In the genomic region with DNA sequence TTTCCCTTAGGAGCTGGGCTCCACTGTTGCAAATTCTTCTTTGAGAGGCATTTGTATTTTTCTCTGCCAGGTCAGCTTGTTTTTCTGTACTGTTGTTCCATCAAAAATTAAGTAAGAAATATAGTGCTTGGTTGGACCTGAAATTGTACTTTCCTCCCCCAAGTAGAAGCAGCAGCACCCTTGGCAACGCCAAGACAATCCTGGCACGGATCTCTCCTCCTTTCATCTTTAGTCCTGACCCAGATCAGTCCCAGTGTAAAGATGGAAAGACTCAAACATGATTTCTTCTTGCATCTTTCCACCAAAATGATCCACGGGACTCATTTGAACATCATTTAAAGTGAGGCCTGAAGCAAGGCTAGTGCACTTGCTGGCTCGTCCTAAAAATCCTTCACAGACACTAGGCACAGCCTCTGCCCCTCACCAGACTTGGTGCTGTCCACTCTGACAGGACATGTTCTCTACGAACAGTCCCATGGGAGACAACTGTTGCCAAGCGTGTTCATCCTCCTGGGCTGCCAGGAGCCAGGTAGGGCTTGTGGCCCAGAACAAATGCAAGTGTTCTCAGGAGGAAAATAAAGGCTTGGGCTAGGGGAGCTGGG, we compare ENCODE assay signal across 14 mouse cellular contexts.
"Had no signal": no experiment of that assay in that cellular context is flagged by ENCODE, and none has a peak within 500 bp of the region (broad histone marks: within the 10 kb centered on the region; RNA-seq: fewer than 3 reads in every experiment).

No protein-coding gene starts in this region.

- H3K9me3 ChIP-seq: limb, embryonic 12.5 days; midbrain, embryonic 12.5 days; neural tube, embryonic 13.5 days had no signal

- H3K27ac ChIP-seq: limb, embryonic 12.5 days; liver, embryonic 14.5 days; midbrain, embryonic 12.5 days; neural tube, embryonic 13.5 days had no signal

- ATAC-seq: midbrain, embryonic 16.5 days had no signal

- DNase-seq: kidney, postnatal 10 days; layer of hippocampus, adult 9-11 months; liver; lung, adult 18-20 months; retina, postnatal 1 day; right cerebral cortex, postnatal 4 days; spleen, adult 18-20 months; thymus, adult 2 months; thymus, postnatal 25 days had no signal

- H3K4me3 ChIP-seq: limb, embryonic 12.5 days; midbrain, embryonic 12.5 days; neural tube, embryonic 13.5 days had no signal

- H3K4me1 ChIP-seq: midbrain, embryonic 12.5 days; neural tube, embryonic 13.5 days had no signal

- H3K4me2 ChIP-seq: limb, embryonic 12.5 days; midbrain, embryonic 12.5 days; neural tube, embryonic 13.5 days had no signal

- H3K9ac ChIP-seq: limb, embryonic 12.5 days; liver, embryonic 14.5 days; midbrain, embryonic 12.5 days; neural tube, embryonic 13.5 days had no signal

- H3K36me3 ChIP-seq: midbrain, embryonic 12.5 days had no signal

- H3K27me3 ChIP-seq: limb, embryonic 12.5 days; midbrain, embryonic 12.5 days; neural tube, embryonic 13.5 days had no signal
